Mouse (Mus musculus): ENCODE measurements at regions not wholly inside any gene's neighbourhood (a gene's known extent, or its start where the extent isn't known, plus 50 kb on each side); places are given as distances from the start of the nearest gene placed in this dataset.
A peak's percentile ranks its signal among the peaks of the same experiment; 100 is the strongest.

DNA sequence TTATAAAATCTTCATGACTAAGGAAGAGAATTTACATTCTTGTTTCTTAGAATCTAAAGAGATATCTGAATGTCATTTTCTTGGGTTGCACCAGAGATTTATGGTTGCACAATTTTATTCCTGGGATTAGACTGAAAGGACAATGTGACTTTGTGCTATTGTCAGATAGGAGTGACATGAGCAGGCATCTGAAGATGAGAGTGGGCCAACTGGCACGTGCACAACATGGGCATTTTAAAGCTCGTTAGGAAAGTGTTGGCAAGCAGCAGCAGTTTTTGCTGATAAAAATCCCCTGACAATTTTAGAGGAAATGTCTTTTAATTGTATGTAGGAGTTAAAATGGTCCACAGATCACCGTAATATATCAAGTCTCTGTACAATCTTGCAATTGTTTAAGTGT lies 178.9 kb upstream of the Tecrl start:
- TF ChIP-seq POLR2A (IDR thresholded peaks at IDR 0.05; ENCODE audit: borderline replicate concordance, insufficient read depth, low read length): no peak
- TF ChIP-seq CTCF (IDR thresholded peaks at IDR 0.05; ENCODE audit: borderline replicate concordance, insufficient read depth, low read depth, low read length): no peak
- no peaks in the 10 kb centered on the region for H3K4me1 ChIP-seq (ENCODE audit: control insufficient read depth, insufficient read depth, low read length)
- no peak overlapping the region for H3K4me3 ChIP-seq (replicated peaks; ENCODE audit: insufficient read depth, low read depth, low read length)
- H3K27ac ChIP-seq (ENCODE audit: insufficient read depth, low read length): no peak overlapping the region
- WGBS: 18% methylated on average over 3 of the region's 3 CpGs
- DNase-seq: no peak
- H3K27me3 ChIP-seq (ENCODE audit: control insufficient read depth, insufficient read depth, low read length): no peaks in the 10 kb centered on the region

DNA sequence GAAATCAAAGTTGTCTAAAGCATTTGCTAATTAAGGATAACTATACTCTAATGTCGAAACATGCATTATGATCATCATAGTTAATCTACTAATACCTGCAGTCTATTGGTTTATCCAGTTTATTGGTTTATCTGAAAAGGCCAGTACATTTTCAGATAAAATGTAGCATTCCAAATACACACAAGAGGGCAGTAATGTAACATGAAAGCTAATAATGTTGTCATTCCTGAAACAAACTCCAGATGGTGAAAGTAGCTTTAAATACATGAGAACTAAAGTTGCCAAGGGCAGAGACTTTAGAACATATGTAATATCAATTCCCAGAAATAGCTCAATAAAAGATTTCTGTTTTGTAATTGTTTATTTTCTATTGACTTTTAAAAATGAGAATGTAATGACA lies 163.7 kb upstream of the Tecrl start:
- H3K4me3 ChIP-seq (replicated peaks; ENCODE audit: insufficient read depth, low read depth, low read length): no peak overlapping the region
- 69% methylated on average over 1 of the region's 1 CpGs for WGBS
- peak in 1 of 2 experiments; percentile 0 for DNase-seq
- H3K4me1 ChIP-seq (ENCODE audit: control insufficient read depth, insufficient read depth, low read length): no peaks in the 10 kb centered on the region
- H3K27ac ChIP-seq (ENCODE audit: insufficient read depth, low read length): no peak overlapping the region
- H3K27me3 ChIP-seq (ENCODE audit: control insufficient read depth, insufficient read depth, low read length): no peaks in the 10 kb centered on the region
- TF ChIP-seq CTCF (IDR thresholded peaks at IDR 0.05; ENCODE audit: borderline replicate concordance, insufficient read depth, low read depth, low read length): no peak; the same call in 1 of the 2 replicates
- TF ChIP-seq POLR2A (IDR thresholded peaks at IDR 0.05; ENCODE audit: borderline replicate concordance, insufficient read depth, low read length): no peak

DNA sequence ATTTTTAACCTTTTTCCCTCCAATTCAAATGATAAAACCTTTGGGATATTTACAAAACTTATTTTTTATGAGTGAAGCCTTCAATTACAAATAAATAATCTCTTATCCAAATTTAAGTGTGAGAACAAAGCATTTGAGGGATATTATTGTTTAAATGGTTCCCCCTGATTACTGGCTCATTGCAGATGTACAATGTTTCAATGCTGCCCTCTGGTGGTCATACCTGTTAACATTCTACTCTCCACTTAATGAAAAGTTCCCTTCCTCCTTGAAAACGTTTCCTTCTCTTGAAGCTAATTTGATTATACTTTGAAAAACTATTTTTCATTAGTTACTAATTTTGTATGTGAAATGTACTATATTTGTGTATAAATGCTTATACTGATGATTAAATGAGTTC lies 129.1 kb upstream of the Tecrl start:
- Histone ChIP-seq H3K27me3 (ENCODE audit: control insufficient read depth, insufficient read depth, low read length) (no peaks in the 10 kb centered on the region), H3K27ac (ENCODE audit: insufficient read depth, low read length) (no peak overlapping the region), H3K4me3 (replicated peaks; ENCODE audit: insufficient read depth, low read depth, low read length) (no peak overlapping the region), H3K4me1 (ENCODE audit: control insufficient read depth, insufficient read depth, low read length) (no peaks in the 10 kb centered on the region)
- 6% methylated on average over 1 of the region's 1 CpGs for WGBS
- peak in 1 of 2 experiments; percentile 17 for DNase-seq
- TF ChIP-seq CTCF (IDR thresholded peaks at IDR 0.05; ENCODE audit: borderline replicate concordance, insufficient read depth, low read depth, low read length) (no peak), POLR2A (IDR thresholded peaks at IDR 0.05; ENCODE audit: borderline replicate concordance, insufficient read depth, low read length) (no peak)

DNA sequence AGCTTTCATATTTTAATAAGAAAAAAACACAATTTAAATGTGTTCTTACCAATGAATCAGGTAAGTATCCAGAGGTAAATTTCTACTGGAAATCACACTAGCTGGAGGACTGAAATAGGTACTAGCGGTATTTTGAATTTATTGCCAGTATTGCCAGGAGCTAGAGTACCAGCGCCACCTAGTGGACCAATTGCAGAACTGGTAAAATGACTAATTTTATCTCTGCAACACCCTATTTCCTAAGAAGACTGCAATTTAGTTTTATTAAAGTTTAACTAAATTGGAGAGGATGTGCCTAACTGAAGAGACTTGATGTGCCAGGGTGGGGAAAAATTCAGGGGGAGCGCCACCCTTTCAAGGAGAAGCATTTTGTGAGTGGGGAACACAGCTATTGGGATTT lies 85.3 kb upstream of the Tecrl start:
- no peaks in the 10 kb centered on the region for H3K27me3 ChIP-seq (ENCODE audit: control insufficient read depth, insufficient read depth, low read length)
- no peak overlapping the region for H3K27ac ChIP-seq (ENCODE audit: insufficient read depth, low read length)
- no peaks in the 10 kb centered on the region for H3K4me1 ChIP-seq (ENCODE audit: control insufficient read depth, insufficient read depth, low read length)
- no peak overlapping the region for H3K4me3 ChIP-seq (replicated peaks; ENCODE audit: insufficient read depth, low read depth, low read length)
- TF ChIP-seq POLR2A (IDR thresholded peaks at IDR 0.05; ENCODE audit: borderline replicate concordance, insufficient read depth, low read length) (no peak), CTCF (IDR thresholded peaks at IDR 0.05; ENCODE audit: borderline replicate concordance, insufficient read depth, low read depth, low read length) (peak; percentile 65)
- peak; percentile 32 to 36 for DNase-seq
- 16% methylated on average over 3 of the region's 3 CpGs for WGBS

DNA sequence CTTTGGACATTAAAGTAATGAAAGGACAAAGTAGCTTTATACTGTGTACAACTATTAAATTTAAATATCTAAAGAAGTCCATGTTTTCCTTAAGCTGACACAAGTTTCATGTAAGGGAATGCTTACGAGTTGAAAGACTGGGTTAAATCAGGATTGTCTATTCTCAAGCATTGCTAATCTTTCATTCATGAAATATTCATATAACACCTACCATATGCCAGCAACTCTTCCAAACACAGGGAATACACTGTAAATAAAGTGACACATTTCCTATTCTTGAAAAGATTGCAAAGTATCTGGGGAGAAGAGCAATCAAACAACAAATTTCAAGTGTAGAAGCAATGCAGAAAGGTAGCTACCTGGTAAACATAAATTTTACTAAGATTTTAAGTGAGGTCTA lies 81.5 kb upstream of the Tecrl start:
- Histone ChIP-seq H3K4me3 (replicated peaks; ENCODE audit: insufficient read depth, low read depth, low read length) (no peak overlapping the region), H3K27ac (ENCODE audit: insufficient read depth, low read length) (no peak overlapping the region), H3K27me3 (ENCODE audit: control insufficient read depth, insufficient read depth, low read length) (no peaks in the 10 kb centered on the region), H3K4me1 (ENCODE audit: control insufficient read depth, insufficient read depth, low read length) (no peaks in the 10 kb centered on the region)
- no peak for DNase-seq
- TF ChIP-seq POLR2A (IDR thresholded peaks at IDR 0.05; ENCODE audit: borderline replicate concordance, insufficient read depth, low read length): no peak
- no peak for TF ChIP-seq CTCF (IDR thresholded peaks at IDR 0.05; ENCODE audit: borderline replicate concordance, insufficient read depth, low read depth, low read length)
- 94% methylated on average over 1 of the region's 1 CpGs for WGBS

DNA sequence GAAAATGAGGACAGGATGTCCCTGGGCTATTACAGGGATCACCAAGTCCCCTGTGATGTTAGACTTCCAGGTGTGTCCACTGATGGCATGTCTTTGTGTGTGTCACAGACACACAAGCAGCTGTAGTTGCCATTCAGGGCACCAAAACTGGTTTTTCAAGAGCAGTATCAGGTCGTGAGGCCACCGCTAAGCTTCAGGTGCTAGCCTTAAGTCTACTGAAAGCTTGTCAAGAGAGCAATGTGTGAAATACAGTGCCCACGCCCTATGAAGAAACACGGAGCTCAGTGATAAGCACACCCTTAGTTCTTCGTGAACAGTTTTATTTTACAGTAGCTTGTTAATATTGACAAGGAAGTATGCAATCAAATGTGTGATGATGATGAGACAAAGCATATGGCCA lies 66.7 kb upstream of the Tecrl start:
- H3K4me1 ChIP-seq (ENCODE audit: control insufficient read depth, insufficient read depth, low read length): no peaks in the 10 kb centered on the region
- WGBS: 92% methylated on average over 5 of the region's 5 CpGs
- H3K27ac ChIP-seq (ENCODE audit: insufficient read depth, low read length): no peak overlapping the region
- no peak overlapping the region for H3K4me3 ChIP-seq (replicated peaks; ENCODE audit: insufficient read depth, low read depth, low read length)
- no peak for TF ChIP-seq CTCF (IDR thresholded peaks at IDR 0.05; ENCODE audit: borderline replicate concordance, insufficient read depth, low read depth, low read length)
- DNase-seq: no peak
- H3K27me3 ChIP-seq (ENCODE audit: control insufficient read depth, insufficient read depth, low read length): no peaks in the 10 kb centered on the region

DNA sequence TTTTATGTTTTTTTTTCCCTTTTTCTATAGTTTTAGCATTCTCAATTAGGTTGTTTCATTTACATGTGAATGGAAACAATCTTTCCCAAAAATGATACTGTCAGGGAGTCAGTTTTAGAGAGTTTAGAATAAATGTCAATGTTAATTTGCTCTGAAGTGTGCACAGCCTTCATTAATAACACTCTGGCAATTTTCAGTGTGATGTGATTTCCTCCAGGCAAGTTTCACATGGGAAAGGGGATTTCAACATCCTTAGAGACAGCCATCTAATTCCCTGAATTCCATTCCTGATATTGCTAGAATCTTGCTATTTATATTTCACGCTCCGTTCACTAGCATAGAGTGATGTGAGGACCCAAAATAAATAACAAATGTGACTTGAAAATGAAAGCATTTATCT lies 55.2 kb upstream of the Tecrl start:
- DNase-seq: no peak
- Histone ChIP-seq H3K27me3 (ENCODE audit: control insufficient read depth, insufficient read depth, low read length) (no peaks in the 10 kb centered on the region), H3K4me1 (ENCODE audit: control insufficient read depth, insufficient read depth, low read length) (no peaks in the 10 kb centered on the region), H3K27ac (ENCODE audit: insufficient read depth, low read length) (no peak overlapping the region), H3K4me3 (replicated peaks; ENCODE audit: insufficient read depth, low read depth, low read length) (no peak overlapping the region)
- TF ChIP-seq CTCF (IDR thresholded peaks at IDR 0.05; ENCODE audit: borderline replicate concordance, insufficient read depth, low read depth, low read length) (no peak), POLR2A (IDR thresholded peaks at IDR 0.05; ENCODE audit: borderline replicate concordance, insufficient read depth, low read length) (no peak)
- WGBS: 77% methylated on average over 2 of the region's 2 CpGs

DNA sequence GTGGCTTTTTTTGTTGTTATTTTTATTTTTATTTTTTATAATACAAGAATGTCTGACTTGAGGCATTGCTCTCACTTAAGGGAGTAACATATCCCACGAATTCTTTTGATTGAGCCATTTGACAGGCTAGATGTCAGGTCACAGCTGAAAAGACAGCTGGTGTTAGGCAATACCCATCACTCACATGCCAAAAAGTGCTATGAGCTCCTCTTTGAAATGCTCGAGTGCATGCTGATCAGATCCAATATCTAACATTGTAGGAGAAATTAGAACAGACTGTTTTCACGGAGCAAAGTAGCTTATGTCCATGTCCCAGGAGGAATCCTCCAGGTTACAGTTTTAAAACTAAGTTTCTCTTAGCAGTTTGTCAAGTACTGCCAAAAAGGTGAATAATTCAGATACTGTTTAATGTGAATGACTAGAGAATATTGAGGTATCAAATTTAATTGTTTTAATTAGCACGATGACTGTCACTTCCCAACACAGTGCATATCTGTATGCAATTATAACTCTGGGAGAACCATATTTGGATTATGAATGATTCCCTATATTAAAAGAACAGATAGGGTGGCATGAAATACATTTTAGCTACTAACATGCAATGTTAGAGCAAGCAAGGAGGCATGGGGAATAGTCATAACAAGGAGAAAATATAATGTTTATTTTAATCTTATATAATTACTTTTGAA lies 50.4 kb upstream of the Tecrl start:
- DNase-seq: no peak
- WGBS: 22% methylated on average over 4 of the region's 4 CpGs
- no peaks in the 10 kb centered on the region for H3K4me1 ChIP-seq (ENCODE audit: control insufficient read depth, insufficient read depth, low read length)
- no peaks in the 10 kb centered on the region for H3K27me3 ChIP-seq (ENCODE audit: control insufficient read depth, insufficient read depth, low read length)
- no peak overlapping the region for H3K4me3 ChIP-seq (replicated peaks; ENCODE audit: insufficient read depth, low read depth, low read length)
- TF ChIP-seq CTCF (IDR thresholded peaks at IDR 0.05; ENCODE audit: borderline replicate concordance, insufficient read depth, low read depth, low read length) (no peak), POLR2A (IDR thresholded peaks at IDR 0.05; ENCODE audit: borderline replicate concordance, insufficient read depth, low read length) (no peak)
- H3K27ac ChIP-seq (ENCODE audit: insufficient read depth, low read length): no peak overlapping the region

Measured in cerebellum, adult 2 months (tissue).